Mouse (Mus musculus): ENCODE results near the gene Spata32. TPM values are rescaled to one million over a fixed set of nuclear protein-coding genes. Genes with fewer than 3 reads are reported as not detected.

The Spata32 gene
- total RNA-seq (2021): 1 to 10 TPM; 1.2 to 1.3 TPM
- long read RNA-seq, experiment 1: 0 reads
- long read RNA-seq, experiment 2: 0 reads

GRCm38 (mm10) chr11:103217790-103218516 is at the start of gene Spata32:
Gene Spata32 (minus strand): TSS chr11:103218432.
- Histone ChIP-seq H3K4me3 (peak within 1 kb of the TSS; percentile 71), H3K27ac (peak within 1 kb of the TSS; percentile 93)
- TF ChIP-seq CTCF (conservative IDR thresholded peaks at IDR 0.05): 0 out of 2 replicates have a peak, but pooled peaks have one; percentile 3
- DNase-seq (ENCODE audit: low spot score in 2 of 2): peak; percentile 63 to 67

DNA sequence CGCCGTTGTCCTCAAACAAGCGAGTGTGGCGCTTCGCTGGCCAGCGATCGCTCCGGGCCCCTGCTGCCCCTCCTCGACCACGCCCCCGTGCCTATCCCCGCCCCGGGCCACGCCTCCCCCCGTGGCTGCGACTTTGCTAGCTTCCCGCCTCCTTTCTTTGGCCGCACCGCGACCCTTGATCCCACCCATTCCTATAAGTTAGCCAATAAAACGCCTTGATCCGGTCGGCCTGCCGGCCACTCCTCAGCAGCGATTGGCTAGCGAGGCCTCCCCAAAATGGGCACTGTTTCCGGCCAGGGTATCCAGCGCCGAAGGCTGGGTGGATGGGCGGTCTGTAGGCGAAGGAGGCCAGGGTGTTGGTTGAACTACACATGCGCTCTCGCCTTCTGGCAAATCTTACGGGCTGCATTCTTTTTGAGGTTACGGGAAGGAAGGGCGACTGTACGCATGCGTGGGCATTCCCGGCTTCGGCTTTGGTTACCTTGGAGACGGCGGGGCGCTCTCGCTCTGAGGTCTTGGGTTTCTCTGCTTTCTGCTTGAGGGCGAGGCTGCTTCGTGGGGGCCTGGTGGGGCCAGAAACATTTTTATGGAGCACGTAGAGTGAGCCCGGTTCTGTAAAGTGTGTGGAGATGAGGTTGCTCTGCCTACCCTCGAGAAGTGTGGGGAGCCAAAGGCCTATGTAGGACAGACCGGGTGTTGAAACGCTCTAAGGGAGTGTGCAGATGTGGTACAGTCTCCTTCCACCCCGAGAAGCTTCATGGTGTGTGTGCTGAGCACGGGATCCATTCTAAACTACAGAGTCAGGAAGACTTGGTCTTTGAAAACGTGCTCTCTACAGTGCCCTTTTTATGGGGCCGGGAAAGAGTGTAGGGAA is 49.4 kb upstream of the Spata32 start, which contains the start of gene Map3k14:
Map3k14 (minus strand) TSS at position 127 of the 874 bp plus-strand sequence.
- Histone ChIP-seq H3K4me3 (peak within 1 kb of the TSS; percentile 81), H3K27ac (peak within 1 kb of the TSS; percentile 92)
- no peak for TF ChIP-seq CTCF (conservative IDR thresholded peaks at IDR 0.05)
- peak; percentile 97 to 99 for DNase-seq (ENCODE audit: low spot score in 2 of 2)

GRCm38 (mm10) chr11:103266729-103267345 is 48.6 kb upstream of the Spata32 start:
- peak; percentile 29; the same call in 1 of the 2 replicates for TF ChIP-seq CTCF (conservative IDR thresholded peaks at IDR 0.05)
- DNase-seq (ENCODE audit: low spot score in 2 of 2): no peak
- H3K4me3 ChIP-seq: peak overlapping the region; percentile 81

DNA sequence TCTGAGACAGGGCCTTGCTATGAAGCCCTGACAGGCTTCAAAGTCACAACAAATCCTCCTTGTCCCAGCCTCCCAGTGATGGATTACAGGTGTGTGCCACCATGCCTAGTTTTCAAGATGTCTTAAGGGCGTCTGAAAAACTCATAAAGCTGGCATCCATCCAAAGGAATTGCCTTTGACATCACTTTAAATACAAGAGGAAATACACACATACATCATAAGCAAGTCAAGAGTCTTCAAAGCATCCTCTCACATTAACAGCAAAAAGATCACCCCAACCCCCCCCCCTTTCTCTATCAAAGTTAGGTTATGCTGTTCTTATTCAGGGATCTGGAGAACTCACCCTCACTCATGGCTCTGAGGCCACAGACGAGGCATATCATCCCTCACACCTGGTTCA is 47.6 kb upstream of the Spata32 start:
- Histone ChIP-seq H3K27ac (no peak overlapping the region), H3K4me3 (no peak overlapping the region)
- no peak for TF ChIP-seq CTCF (conservative IDR thresholded peaks at IDR 0.05)
- DNase-seq (ENCODE audit: low spot score in 2 of 2): no peak

More at GRCm38 (mm10) chr11:103266729-103267345, 48.6 kb upstream of the Spata32 start:
- H3K27ac ChIP-seq: peak overlapping the region; percentile 92

- Histone ChIP-seq H3K27ac (peak overlapping the region; percentile 7; the same call in 1 of the 2 replicates), H3K4me3 (no peak overlapping the region)
- TF ChIP-seq CTCF (conservative IDR thresholded peaks at IDR 0.05): no peak
- no peak for DNase-seq (ENCODE audit: low spot score in 2 of 2)
Observed at GRCm38 (mm10) chr11:103265211-103265610, 47.0 kb upstream of the Spata32 start.

DNA sequence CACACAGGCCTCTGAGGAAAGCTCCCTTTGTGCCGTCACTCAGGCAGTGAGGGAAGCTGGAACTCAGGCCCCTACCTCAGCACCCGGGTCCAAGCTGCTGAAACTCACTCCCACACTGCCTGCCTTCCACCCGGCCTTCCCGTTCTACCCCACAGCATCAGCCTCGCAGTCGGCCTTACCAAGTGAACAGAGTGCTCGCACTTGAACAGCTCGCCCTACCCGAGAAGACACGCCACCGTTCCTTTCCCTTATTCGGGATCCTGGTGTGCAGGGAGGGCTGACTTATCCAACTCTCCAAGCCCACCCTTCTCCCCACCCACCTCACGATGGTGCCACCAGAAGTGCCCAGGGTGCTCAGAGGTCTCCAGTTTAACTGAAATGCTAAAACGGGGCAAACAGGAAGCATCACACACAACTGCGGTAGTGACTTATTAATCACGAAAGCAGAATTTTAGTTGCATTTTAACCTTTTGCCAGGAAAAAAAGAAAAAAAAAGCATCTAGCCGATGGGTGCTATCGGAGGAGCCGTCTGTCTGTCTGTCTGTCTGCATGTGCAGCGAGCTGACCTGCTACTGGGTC is 46.3 kb upstream of the Spata32 start:
- TF ChIP-seq CTCF (conservative IDR thresholded peaks at IDR 0.05): no peak
- DNase-seq (ENCODE audit: low spot score in 2 of 2): no peak
- peak overlapping the region; percentile 7; the same call in 1 of the 2 replicates for H3K27ac ChIP-seq
- H3K4me3 ChIP-seq: no peak overlapping the region; the same call in 1 of the 2 replicates

- DNase-seq (ENCODE audit: low spot score in 2 of 2): no peak
- H3K4me3 ChIP-seq: no peak overlapping the region
- TF ChIP-seq CTCF (conservative IDR thresholded peaks at IDR 0.05): no peak
- no peak overlapping the region for H3K27ac ChIP-seq
Observed at GRCm38 (mm10) chr11:103263551-103263950, 45.3 kb upstream of the Spata32 start.

DNA sequence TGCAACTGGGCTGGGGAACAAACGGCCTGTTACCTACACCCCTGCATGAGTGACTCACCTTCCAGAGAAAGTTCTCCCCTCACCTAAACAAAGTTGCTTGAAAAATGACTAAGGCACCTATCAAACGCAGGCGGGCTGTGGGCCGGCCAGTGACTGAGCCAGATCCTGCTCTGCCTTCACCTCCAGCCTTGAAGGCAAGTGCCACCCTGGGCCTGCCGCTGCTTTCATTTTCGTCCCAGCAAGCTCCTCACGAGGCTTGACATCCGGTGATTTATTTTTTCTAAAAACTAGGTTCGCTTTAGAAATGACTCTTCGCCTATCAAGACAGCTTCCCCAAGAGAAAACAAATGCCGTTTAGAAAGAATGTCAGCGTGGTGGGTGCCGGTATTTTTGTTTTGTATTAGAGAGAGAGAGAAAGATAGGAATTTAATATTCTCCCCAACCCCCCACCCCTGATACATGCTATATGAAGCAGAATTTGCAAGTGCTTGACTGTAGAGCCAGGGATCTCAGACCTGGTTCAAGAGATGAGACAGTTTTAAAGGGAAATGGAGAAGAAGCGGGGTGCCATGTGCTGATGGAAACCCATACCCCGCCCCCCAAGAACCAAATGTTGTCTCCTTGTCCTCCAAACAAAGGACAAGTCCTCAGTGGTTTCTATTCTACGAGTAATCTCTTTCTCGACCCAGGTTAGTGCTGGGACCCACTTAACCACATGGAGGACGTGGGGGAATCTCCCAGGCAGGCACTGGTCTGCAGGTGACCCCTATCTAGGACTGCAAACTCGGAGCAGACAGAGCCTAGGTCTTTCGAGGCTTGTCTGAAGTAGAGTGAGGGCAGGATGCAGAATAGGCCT is 44.4 kb upstream of the Spata32 start:
- no peak for TF ChIP-seq CTCF (conservative IDR thresholded peaks at IDR 0.05)
- peak overlapping the region; percentile 11 for H3K27ac ChIP-seq

GRCm38 (mm10) chr11:103261671-103262411 is 43.6 kb upstream of the Spata32 start:
- peak overlapping the region; percentile 11 for H3K27ac ChIP-seq

More for the DNA sequence above, 44.4 kb upstream of the Spata32 start:
- no peak for DNase-seq (ENCODE audit: low spot score in 2 of 2)
- peak overlapping the region; percentile 2; the same call in 1 of the 2 replicates for H3K4me3 ChIP-seq

DNA sequence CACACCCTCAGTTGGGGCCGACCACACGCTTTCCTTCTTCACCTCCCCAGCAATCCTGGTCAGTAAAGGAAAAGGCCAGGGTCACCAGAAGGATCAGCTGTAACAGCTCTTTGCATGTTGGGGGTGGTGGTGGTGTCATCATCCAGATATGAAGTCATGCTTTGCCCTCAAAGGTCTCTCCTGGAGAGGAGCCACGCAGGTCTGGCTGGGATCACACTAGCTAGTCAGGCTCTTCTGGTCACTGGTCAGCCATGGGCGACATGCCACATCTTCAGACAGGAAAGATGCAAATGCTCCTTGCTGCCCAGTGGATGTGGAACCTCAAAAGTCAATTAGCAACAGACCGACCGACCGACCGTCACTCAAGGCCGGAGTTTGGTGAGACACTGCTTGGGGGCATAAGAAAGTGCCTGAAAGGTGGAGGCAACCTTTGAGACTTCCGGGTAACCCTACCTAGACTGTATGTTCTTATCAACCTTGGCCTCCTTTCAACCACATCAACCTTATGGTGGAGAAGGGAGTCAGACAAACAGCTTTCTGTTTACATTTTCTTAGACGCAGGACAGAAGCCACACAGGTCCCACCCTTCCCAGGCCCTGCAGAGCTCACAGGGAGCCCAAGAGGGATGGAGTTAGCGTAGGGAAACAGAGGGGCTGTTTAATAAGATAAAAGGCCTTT is 42.4 kb upstream of the Spata32 start:
- DNase-seq (ENCODE audit: low spot score in 2 of 2): no peak
- Histone ChIP-seq H3K4me3 (no peak overlapping the region), H3K27ac (no peak overlapping the region)
- TF ChIP-seq CTCF (conservative IDR thresholded peaks at IDR 0.05): no peak

More at GRCm38 (mm10) chr11:103261671-103262411, 43.6 kb upstream of the Spata32 start:
- H3K4me3 ChIP-seq: no peak overlapping the region
- DNase-seq (ENCODE audit: low spot score in 2 of 2): no peak
- no peak for TF ChIP-seq CTCF (conservative IDR thresholded peaks at IDR 0.05)

Measured in layer of hippocampus, adult 2 months (tissue).